Mouse (Mus musculus) limb, embryonic 10.5 days (tissue): ENCODE data around the gene Wwp2. TPM values are rescaled to one million over a fixed set of nuclear protein-coding genes. Genes with fewer than 3 reads are reported as not detected.
"Not testable (repeated sequence)": the region's sequence is repeated elsewhere in the genome, so short reads cannot be mapped to it uniquely, and the experiment has no call there.

Experiments
- DNase-seq: peaks from one replicate; pipeline ENCODE4 v3.0.0-alpha.2; 2017; ENCODE audit warnings: low spot score
- H3K27ac ChIP-seq: fragments of 300-500 bp; sonication (generic); 2 replicates; pipeline ENCODE4 v1.5.1; 2016; ENCODE audit warnings: mild to moderate bottlenecking
- H3K27me3 ChIP-seq: fragments of 300-500 bp; sonication (generic); 2 replicates; pipeline ENCODE4 v1.6.1; 2016; ENCODE audit warnings: low read depth, mild to moderate bottlenecking; ENCODE audit not compliant: poor library complexity, severe bottlenecking
- H3K36me3 ChIP-seq: fragments of 300-500 bp; sonication (generic); 2 replicates; pipeline ENCODE4 v1.6.1; 2016; ENCODE audit warnings: mild to moderate bottlenecking, moderate library complexity
- H3K4me1 ChIP-seq: fragments of 300-500 bp; sonication (generic); 2 replicates; pipeline ENCODE4 v1.6.1; 2016
- H3K4me3 ChIP-seq: fragments of 300-500 bp; sonication (generic); 2 replicates; pipeline ENCODE4 v1.5.1; 2016; ENCODE audit warnings: mild to moderate bottlenecking, moderate library complexity
- H3K9me3 ChIP-seq: fragments of 300-500 bp; sonication (generic); replicated peaks from 2 replicates; pipeline ENCODE4 v1.6.1; 2016; ENCODE audit warnings: mild to moderate bottlenecking
- WGBS: fragments of 180-500 bp; shearing (Covaris S2); methylation state at CpG from one replicate; pipeline ENCODE4 v1.1.7; 2016; 5-methylcytosine and 5-hydroxymethylcytosine counted together
- polyA plus RNA-seq: library from polyadenylated mRNA; unstranded; fragments of >200 nt; fragmentation: Nextera tagmentation; extraction: Ambion mirVana; gene quantifications from 2 replicates; pipeline ENCODE4 v1.2.1, GENCODE M21; 2016

Wwp2 gene
- polyA plus RNA-seq, 1 experiment from 2014 or later: 116 TPM

DNA sequence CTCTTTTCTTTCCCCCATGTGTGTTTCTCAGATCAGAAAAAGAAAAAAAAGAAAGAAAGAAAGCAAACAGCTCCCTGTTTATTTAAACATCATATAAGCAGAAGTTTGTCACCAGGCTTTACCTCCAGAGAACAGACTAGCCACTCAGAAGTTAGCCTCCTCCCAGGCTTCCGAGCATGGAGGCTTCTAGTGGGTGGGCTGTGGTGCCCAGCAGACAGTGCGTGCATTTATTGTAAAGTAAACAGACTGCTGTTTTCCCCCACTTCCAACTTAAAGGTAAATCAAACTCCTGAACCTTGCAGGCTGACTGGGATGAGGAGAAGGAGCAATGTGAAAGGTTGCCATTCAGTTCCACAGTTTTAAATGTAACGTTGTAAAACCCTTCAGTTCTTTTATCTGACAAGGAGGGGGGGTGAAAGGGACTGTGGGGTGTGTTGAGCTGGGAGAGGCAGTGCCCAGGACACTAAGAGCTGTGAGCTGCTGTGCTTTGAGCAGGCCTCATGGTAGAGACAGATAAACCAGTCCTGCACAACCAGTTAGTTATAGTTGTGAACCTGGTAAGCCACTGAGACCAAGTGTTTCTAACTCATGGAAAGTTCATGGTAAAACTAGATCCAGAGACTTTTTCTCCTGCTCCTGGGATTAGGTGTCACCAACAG, 29.3 kb downstream of the Wwp2 start:
- H3K36me3 ChIP-seq: peaks cover 81% of the 10 kb centered on the region
- peaks cover 27% of the 10 kb centered on the region for H3K4me1 ChIP-seq
- no peaks in the 10 kb centered on the region for H3K27me3 ChIP-seq
- peak overlapping the region; percentile 62; the same call in 1 of the 2 replicates for H3K27ac ChIP-seq
- H3K4me3 ChIP-seq: no peak overlapping the region
- no peak for DNase-seq
- whole genome bisulfite sequencing: 50% methylated on average over 3 of the region's 3 CpGs
- no peaks in the 10 kb centered on the region for H3K9me3 ChIP-seq

DNA sequence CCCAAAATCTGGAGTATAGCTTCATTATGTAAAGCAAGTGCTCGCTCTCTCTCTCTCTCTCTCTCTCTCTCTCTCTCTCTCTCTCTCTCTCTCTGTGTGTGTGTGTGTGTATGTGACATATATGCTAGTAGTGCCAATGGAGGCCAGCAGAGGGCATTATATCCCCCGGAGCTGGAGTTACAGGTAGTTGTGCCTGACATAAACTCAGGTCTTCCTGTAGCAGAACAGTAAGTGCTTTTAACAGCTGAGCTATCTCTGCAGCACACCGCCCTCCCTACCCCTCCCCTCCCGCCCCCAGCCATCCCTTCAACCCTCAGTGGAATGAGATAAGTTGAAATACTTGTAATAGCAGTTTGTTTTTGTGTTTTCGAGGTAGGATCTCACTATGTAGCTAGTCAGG, 30.5 kb downstream of the Wwp2 start:
- Histone ChIP-seq H3K4me3 (no peak overlapping the region), H3K27ac (no peak overlapping the region; the same call in 1 of the 2 replicates), H3K9me3 (no peaks in the 10 kb centered on the region), H3K36me3 (peaks cover 76% of the 10 kb centered on the region), H3K4me1 (peaks cover 27% of the 10 kb centered on the region), H3K27me3 (no peaks in the 10 kb centered on the region)
- DNase-seq: no peak
- WGBS: 94% methylated on average over 5 of the region's 5 CpGs

DNA sequence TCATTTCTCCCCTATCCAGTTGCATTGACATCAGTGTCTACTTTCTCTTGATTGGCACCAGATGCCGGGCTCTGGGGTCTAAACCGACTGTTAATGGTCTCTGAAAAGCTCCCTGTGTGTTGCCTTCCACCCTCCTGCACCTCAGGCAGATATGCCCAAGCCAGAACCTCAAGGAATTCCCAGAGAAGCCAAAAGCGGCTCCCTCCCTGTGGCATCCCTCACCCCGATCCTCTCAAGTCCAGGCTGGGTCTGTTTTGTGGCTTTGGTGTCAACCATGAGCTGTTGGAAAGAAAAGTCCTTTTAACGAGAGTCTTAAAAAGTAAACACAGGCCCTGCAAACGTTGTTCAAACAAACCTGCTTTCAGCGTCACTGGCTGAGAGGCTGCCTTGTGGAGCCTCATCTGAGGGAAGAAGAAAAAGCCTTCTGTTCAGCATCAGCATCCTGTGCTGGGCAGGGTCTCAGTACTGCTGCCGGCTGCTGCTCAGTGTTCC, 32.7 kb downstream of the Wwp2 start:
- Histone ChIP-seq H3K27ac (peak overlapping the region; percentile 89), H3K9me3 (no peaks in the 10 kb centered on the region), H3K36me3 (peaks cover 65% of the 10 kb centered on the region), H3K27me3 (no peaks in the 10 kb centered on the region), H3K4me1 (peaks cover 46% of the 10 kb centered on the region), H3K4me3 (no peak overlapping the region)
- WGBS: 42% methylated on average over 8 of the region's 8 CpGs
- DNase-seq: peak; percentile 71

DNA sequence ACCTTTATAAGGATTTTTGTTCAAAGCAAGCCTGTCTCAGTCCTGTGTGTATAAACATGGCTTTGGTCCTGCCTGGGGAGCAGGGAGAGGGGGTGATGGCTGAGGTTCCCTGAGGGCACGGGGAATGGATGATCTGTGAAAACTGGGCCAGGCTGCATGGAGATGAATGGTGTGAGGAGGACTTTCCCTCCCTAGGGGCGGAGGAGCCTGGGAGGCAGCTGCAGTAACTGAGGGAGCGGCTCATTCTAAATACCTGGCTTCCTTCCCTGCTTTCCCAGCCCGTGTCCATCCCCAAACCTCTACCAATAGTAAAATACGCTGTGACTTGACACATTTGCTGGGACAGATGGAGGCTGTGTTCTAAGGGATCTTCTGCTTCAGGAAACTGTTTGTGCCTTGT, 34.1 kb downstream of the Wwp2 start:
- H3K9me3 ChIP-seq: no peaks in the 10 kb centered on the region
- peak overlapping the region; percentile 50; the same call in 1 of the 2 replicates for H3K27ac ChIP-seq

DNA sequence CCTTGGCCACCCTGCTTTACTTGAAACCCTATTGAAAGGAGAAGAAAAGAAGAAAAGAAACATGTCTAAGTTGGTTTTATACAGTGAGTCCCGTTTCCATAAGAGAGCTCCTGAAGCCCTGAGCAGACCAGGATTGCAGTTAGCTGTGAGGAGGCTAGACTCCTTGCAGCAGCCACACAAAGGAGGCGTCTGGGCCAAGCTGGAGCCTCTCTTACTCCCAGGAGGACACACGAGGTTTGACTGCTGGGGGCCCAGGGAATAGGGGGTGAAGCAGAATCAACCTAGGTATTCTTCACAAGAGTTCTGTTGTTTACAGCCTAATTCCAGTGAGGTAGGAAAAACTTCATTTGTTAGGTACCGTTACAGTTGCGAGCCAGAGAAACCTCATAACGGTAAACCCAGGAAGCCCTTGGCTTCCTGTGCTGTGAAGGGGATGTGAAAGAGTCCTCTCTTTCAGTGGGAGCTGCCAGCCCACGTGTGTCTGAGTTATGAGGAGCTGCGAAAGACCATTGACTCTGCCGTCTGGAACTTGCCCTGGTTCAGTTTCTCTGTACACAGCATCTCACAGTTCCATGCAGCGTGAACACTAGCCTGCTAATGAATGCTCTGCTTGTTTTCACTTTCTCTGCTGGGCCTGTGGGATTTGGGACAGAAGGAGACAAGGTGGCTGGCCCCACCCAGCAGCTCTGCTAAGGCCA, 36.4 kb downstream of the Wwp2 start:
- H3K27me3 ChIP-seq: no peaks in the 10 kb centered on the region
- peak overlapping the region; percentile 86 for H3K27ac ChIP-seq
- peaks cover 42% of the 10 kb centered on the region for H3K4me1 ChIP-seq
- no peak overlapping the region for H3K4me3 ChIP-seq
- no peak for DNase-seq
- WGBS: 71% methylated on average over 10 of the region's 10 CpGs
- H3K9me3 ChIP-seq: no peaks in the 10 kb centered on the region
- peaks cover 42% of the 10 kb centered on the region for H3K36me3 ChIP-seq

More for the DNA sequence above, 34.1 kb downstream of the Wwp2 start:
- H3K4me3 ChIP-seq: no peak overlapping the region
- H3K36me3 ChIP-seq: peaks cover 55% of the 10 kb centered on the region
- 69% methylated on average over 5 of the region's 5 CpGs for WGBS
- DNase-seq: no peak
- H3K4me1 ChIP-seq: peaks cover 46% of the 10 kb centered on the region
- H3K27me3 ChIP-seq: no peaks in the 10 kb centered on the region

DNA sequence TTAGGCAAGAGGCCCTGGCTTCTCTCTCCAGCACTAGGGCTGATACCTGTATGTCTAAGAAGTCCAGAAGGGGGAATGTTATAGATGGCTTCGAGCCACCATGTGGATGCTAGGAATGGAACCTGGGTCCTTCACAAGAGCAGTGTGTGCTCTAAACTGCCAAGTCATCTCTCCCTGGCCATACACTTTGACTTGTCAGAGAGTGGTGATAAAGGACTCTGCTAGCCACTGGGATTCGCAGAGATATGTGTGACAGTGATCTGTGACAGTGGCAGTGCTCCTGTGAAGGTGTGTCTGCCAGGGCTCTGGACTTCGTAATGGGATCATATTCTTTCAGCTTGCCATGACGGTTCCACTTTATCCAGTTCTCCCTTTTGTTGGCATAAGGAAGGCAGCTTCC, 37.2 kb downstream of the Wwp2 start:
- no peaks in the 10 kb centered on the region for H3K9me3 ChIP-seq
- peaks cover 34% of the 10 kb centered on the region for H3K4me1 ChIP-seq
- DNase-seq: no peak
- H3K27me3 ChIP-seq: no peaks in the 10 kb centered on the region
- 89% methylated on average over 4 of the region's 4 CpGs for WGBS
- H3K36me3 ChIP-seq: peaks cover 37% of the 10 kb centered on the region
- no peak overlapping the region for H3K4me3 ChIP-seq
- H3K27ac ChIP-seq: peak overlapping the region; percentile 86

DNA sequence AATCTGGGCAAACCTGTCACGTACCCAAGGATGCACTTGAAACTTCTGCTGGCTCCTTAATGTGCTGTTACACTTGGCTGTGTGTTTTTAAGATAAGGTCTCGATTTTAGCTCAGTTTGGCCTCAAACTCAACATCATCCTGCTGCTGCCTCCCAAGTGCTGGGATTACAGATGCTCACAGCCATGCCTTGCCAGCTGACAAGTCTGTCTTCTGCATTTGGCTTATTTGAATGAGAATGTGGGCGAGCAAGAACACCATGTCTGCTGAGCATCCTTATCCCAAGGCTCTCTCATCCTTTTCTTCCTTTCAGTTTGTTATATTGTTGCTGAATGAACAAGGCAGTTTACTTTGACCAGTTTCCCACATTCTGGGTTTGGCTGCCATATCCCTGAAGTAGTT, 39.4 kb downstream of the Wwp2 start:
- no peaks in the 10 kb centered on the region for H3K27me3 ChIP-seq
- H3K27ac ChIP-seq: 0 out of 2 replicates have a peak overlapping the region, but pooled peaks have one; percentile 58
- WGBS: 87% methylated on average over 3 of the region's 3 CpGs
- H3K4me1 ChIP-seq: peaks cover 19% of the 10 kb centered on the region
- H3K4me3 ChIP-seq: no peak overlapping the region
- H3K36me3 ChIP-seq: peaks cover 26% of the 10 kb centered on the region
- DNase-seq: no peak
- H3K9me3 ChIP-seq: no peaks in the 10 kb centered on the region

DNA sequence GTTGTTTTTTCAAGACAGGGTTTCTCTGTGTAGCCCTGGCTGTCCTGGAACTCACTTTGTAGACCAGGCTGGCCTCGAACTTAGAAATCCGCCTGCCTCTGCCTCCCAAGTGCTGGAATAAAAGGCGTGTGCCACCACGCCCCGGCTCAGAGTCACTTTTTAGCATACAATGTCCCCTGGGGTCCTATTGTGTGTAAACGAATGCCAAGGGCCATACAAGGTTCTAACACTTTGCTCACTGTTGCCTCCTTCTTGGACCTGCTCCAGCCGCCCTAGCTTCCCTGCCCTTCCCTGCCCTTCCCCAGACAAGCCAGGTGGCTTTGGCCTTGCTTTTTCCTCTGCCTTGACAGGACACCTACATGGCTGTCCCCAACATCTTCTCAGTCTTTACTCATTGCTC, 40.6 kb downstream of the Wwp2 start:
- not testable (repeated sequence) for H3K27ac ChIP-seq, DNase-seq, H3K27me3 ChIP-seq, H3K9me3 ChIP-seq, H3K4me3 ChIP-seq
- 92% methylated on average over 7 of the region's 7 CpGs for WGBS
- Histone ChIP-seq H3K36me3 (peaks cover 31% of the 10 kb centered on the region), H3K4me1 (peaks cover 18% of the 10 kb centered on the region)

DNA sequence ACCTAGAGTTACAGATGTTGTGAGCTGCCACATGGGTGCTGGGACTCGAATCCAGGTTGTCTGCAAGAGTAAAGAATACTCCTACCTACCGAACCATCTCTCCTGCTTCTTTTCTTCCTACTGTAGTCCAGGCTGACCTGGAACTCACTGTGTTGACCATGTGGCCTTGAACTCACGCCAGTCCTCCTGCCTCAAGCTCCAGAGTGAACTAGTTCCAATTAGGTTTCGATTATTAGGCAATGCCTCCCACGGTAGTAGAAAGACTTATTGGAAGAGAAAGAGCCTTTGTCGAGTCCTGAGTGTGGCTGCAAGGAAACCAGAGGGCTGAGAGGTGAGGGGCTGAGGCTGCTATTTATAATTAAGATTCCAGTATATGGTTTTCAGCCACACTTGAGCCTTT, 42.6 kb downstream of the Wwp2 start:
- H3K27me3 ChIP-seq: no peaks in the 10 kb centered on the region
- H3K9me3 ChIP-seq: no peaks in the 10 kb centered on the region
- no peak overlapping the region for H3K4me3 ChIP-seq
- H3K36me3 ChIP-seq: peaks cover 35% of the 10 kb centered on the region
- DNase-seq: no peak
- 90% methylated on average over 6 of the region's 6 CpGs for WGBS
- 0 out of 2 replicates have a peak, but pooled peaks cover under 1% of the 10 kb centered on the region for H3K4me1 ChIP-seq
- peak overlapping the region; percentile 56; the same call in 1 of the 2 replicates for H3K27ac ChIP-seq

DNA sequence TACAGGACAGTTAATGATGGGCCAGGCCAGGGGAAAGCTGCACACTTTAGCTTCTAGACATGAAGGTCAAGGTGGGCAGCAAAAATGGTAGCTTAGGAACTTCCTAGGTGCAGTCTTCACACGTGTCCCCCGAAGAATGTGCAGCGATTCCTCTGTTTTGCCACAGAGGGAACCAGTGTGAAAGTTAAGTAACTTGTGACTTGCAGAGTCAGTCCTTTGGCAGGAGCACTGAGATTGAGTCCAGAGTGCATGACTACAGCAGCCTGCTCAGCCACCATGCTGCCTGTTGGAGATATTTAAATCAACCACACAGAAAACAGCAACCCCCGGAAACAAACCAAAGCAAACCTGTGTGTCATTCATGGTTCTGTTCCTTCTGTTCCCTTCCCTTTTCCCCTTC, 44.3 kb downstream of the Wwp2 start:
- Histone ChIP-seq H3K4me3 (no peak overlapping the region), H3K4me1 (0 out of 2 replicates have a peak, but pooled peaks cover 3% of the 10 kb centered on the region), H3K27me3 (no peaks in the 10 kb centered on the region), H3K27ac (peak overlapping the region; percentile 4; the same call in 1 of the 2 replicates), H3K36me3 (peaks cover 39% of the 10 kb centered on the region), H3K9me3 (no peaks in the 10 kb centered on the region)
- WGBS: 91% methylated on average over 4 of the region's 4 CpGs
- no peak for DNase-seq

DNA sequence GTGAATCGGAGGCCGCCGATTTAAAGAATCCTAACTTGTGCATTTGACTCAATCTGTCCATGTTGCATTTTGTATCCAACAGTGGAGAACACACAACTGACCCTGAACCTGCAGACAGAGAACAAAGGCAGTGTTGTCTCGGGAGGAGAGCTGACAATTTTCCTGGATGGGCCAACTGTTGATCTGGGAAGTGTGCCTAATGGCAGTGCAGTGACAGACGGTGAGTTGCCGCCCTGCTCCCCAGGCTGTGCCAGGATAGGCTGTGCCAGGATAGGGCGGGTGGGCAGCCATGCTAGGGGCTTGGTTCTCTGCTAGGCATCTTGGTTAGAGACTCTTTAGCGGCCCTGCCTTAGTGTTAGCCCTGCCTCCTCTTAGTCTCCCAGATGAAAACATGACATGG, 47.1 kb downstream of the Wwp2 start:
- Histone ChIP-seq H3K9me3 (no peaks in the 10 kb centered on the region), H3K27ac (no peak overlapping the region), H3K36me3 (peaks cover 47% of the 10 kb centered on the region), H3K4me3 (no peak overlapping the region), H3K4me1 (0 out of 2 replicates have a peak, but pooled peaks cover 3% of the 10 kb centered on the region), H3K27me3 (no peaks in the 10 kb centered on the region)
- DNase-seq: no peak
- 91% methylated on average over 8 of the region's 8 CpGs for WGBS

DNA sequence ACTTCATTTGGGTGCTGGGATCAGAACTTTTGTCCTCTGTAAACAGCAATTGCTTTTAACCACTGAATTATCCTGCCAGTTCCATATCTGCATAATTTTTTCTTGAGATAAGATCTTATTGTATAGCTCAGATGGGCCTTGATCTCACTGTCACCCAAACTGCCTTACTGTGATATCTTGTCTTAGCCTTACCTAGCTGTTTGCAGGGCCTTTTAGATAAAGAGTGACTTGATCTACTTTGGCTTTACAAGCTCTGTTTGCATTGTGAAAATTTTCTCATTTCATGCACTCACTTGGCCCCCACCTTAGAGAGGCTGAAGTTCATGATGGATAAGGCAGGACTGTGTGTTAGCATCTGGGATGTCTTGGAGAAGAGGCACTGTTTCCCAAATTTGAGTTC, 48.8 kb downstream of the Wwp2 start:
- peaks cover 46% of the 10 kb centered on the region for H3K36me3 ChIP-seq
- H3K9me3 ChIP-seq: no peaks in the 10 kb centered on the region
- no peak for DNase-seq
- H3K27ac ChIP-seq: no peak overlapping the region
- H3K27me3 ChIP-seq: no peaks in the 10 kb centered on the region
- no peak overlapping the region for H3K4me3 ChIP-seq
- peaks cover 9% of the 10 kb centered on the region for H3K4me1 ChIP-seq

DNA sequence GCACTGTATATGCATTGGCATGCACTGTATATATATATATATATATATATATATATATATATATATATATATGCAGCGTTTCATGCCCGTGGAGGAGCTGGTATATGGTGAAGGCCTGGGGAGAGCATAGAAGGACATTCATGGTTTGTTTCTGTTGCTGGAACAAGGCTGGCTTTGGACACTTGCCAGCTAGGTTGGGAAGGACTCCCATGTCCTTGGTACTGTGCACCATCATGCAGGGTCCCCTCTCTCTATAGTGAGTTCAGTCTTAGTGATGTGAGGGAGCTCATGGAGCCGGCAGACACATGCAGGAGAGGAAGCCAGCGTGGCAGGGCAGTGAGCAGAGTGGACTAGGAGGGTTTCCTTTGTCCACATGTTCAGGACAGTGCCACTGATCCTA, 52.4 kb downstream of the Wwp2 start:
- H3K27me3 ChIP-seq: no peaks in the 10 kb centered on the region
- H3K27ac ChIP-seq: peak overlapping the region; percentile 42; the same call in 1 of the 2 replicates
- no peak for DNase-seq
- H3K4me3 ChIP-seq: no peak overlapping the region
- peaks cover 26% of the 10 kb centered on the region for H3K36me3 ChIP-seq
- peaks cover 24% of the 10 kb centered on the region for H3K4me1 ChIP-seq
- H3K9me3 ChIP-seq: no peaks in the 10 kb centered on the region
- WGBS: 92% methylated on average over 4 of the region's 4 CpGs
